Mouse (Mus musculus) gonadal fat pad, adult 2 months (tissue): ENCODE results near the gene Khk. TPM values are rescaled to one million over a fixed set of nuclear protein-coding genes. Genes with fewer than 3 reads are reported as not detected.

ENCODE experiments used
- DNase-seq: peaks from one replicate; pipeline ENCODE4 v3.0.0-alpha.2; 2012; ENCODE audit warnings: low read depth
- polyA plus RNA-seq: library from polyadenylated mRNA; depleted of rRNA; stranded (reverse); fragments of >200 nt; gene quantifications from 2 replicates; pipeline ENCODE4 v1.2.3, GENCODE M21; 2012; rRNA removed

Khk gene
- polyA plus RNA-seq, 1 experiment = 77.3 TPM

GRCm38 (mm10) chr5:30968416-30968815 is 47.2 kb downstream of the Khk start, which contains the start of gene Tcf23:
Gene Tcf23 (plus strand): TSS chr5:30968662.
- DNase-seq = no peak

DNA sequence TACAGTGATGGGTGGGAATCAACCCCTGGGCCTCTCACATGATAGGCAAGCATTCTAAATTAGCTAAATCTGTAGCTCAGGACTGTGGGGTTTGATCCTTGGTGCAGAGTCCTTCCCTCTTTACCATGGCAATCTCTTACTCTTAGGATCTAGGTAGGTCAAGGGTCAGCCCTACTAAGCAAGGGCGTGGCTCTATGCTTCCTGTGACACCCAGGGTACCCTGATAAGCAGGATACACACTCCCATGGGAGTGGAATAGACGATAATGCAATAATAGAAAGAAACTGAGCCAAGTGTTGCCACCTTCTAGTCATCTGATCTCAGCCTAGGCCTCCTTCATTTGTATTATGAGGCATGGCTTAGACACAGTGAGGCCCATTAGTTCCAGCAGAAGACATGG is 48.2 kb downstream of the Khk start:
- DNase-seq = no peak

DNA sequence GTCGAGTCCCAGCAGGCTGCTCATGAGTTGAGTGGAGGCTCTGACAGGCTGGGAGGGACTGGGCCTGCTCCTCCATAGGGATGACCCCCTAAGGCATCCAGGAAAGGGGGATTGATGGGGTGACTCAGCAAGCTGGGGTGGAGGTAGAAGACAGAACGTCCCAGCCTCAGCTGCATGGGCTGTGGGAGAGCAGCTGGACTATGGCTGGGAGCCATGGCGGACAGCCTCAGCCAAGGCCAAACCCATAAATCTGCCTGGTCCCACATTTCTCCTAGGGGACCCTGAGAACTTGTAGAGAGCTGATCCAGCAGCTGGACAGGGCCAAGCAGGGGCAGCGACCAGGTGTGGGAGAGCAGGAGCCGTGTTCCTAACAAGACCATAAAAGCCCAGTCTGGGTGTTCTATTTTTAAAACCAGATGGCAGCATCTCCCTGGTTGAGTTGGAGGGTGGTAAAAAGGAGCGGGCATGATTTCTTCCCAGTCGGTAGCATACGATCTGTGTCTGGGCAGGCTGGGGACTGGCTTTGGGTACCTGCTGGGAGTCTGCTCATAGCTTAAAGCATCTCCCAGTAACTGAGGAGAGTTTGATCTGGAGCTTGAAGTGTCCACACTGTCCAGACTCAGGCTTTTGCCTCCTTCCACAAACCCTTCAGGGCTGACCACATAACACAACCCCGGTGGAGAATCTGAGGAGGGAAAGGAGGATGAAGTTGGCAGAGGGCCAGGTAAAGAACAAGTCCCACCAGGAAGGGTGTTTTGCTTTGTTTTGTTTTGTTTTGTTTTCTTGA is 53.8 kb downstream of the Khk start:
- DNase-seq = no peak

Other genes with a start within 250 kb of the Khk start
- gene Dpysl5, start 209.9 kb upstream of the Khk start, polyA plus RNA-seq = 0.30 and 0.69 TPM in 2 replicates
- gene Mapre3, start 106.8 kb upstream of the Khk start, polyA plus RNA-seq = 31.4 and 36.3 TPM in 2 replicates
- 82.4 and 97.4 TPM in 2 replicates for gene Tmem214, start 53.4 kb upstream of the Khk start, polyA plus RNA-seq
- 20.0 and 22.9 TPM in 2 replicates for gene Agbl5, start 32.7 kb upstream of the Khk start, polyA plus RNA-seq
- 478 and 493 TPM in 2 replicates for gene Ost4, start 13.6 kb upstream of the Khk start, polyA plus RNA-seq
- gene Emilin1, start 8.0 kb upstream of the Khk start, polyA plus RNA-seq = 39.9 and 45.3 TPM in 2 replicates
- 3.1 and 3.5 TPM in 2 replicates for gene Cgref1, start 24.2 kb downstream of the Khk start, polyA plus RNA-seq
- 335 and 336 TPM in 2 replicates for gene Preb, start 38.9 kb downstream of the Khk start, polyA plus RNA-seq
- gene Tcf23, start 47.2 kb downstream of the Khk start, polyA plus RNA-seq = 3.1 and 3.8 TPM in 2 replicates
- 229 and 242 TPM in 2 replicates for gene Atraid, start 126.9 kb downstream of the Khk start, polyA plus RNA-seq
- gene Slc5a6, start 127.5 kb downstream of the Khk start, polyA plus RNA-seq = 32.8 and 34.2 TPM in 2 replicates
- gene Cad, start 133.3 kb downstream of the Khk start, polyA plus RNA-seq = 216 and 228 TPM in 2 replicates
- gene Dnajc5g, start 184.9 kb downstream of the Khk start, polyA plus RNA-seq = 0.32 and 0.46 TPM in 2 replicates
- gene Slc30a3, start 186.8 kb downstream of the Khk start, polyA plus RNA-seq = 5.7 and 11.3 TPM in 2 replicates
- 0.42 TPM in 1 of 2 replicates, not detected in the other for gene Trim54, start 195.3 kb downstream of the Khk start, polyA plus RNA-seq
- gene Ucn, start 217.4 kb downstream of the Khk start, polyA plus RNA-seq = not detected in 2 replicates
- gene Mpv17, start 232.8 kb downstream of the Khk start, polyA plus RNA-seq = 94.2 and 136 TPM in 2 replicates